Mouse (Mus musculus) stomach, embryonic 15.5 days (tissue): ENCODE results near the gene Atf2. TPM values are rescaled to one million over a fixed set of nuclear protein-coding genes. Genes with fewer than 3 reads are reported as not detected.
A peak's percentile ranks its signal among the peaks of the same experiment; 100 is the strongest.
"Not testable (repeated sequence)": the region's sequence is repeated elsewhere in the genome, so short reads cannot be mapped to it uniquely, and the experiment has no call there.

Source experiments
- ATAC-seq: fragments of 200-750 bp; cut with Nextera tagmentation; 2 replicates; pipeline ENCODE4 v1.8.0; 2017; ENCODE audit warnings: low read depth, moderate number of reproducible peaks, moderate TSS enrichment; ENCODE audit not compliant: insufficient read depth, low FRiP score
- H3K27ac ChIP-seq: fragments of 300-500 bp; sonication (generic); 2 replicates; pipeline ENCODE4 v1.5.1; 2015; ENCODE audit warnings: mild to moderate bottlenecking, inconsistent platforms
- H3K27me3 ChIP-seq: fragments of 300-500 bp; sonication (generic); replicated peaks from 2 replicates; pipeline ENCODE4 v1.6.1; 2015; ENCODE audit warnings: inconsistent platforms
- H3K36me3 ChIP-seq: fragments of 300-500 bp; sonication (generic); 2 replicates; pipeline ENCODE4 v1.6.1; 2015; ENCODE audit warnings: inconsistent platforms
- H3K4me1 ChIP-seq: fragments of 300-500 bp; sonication (generic); 2 replicates; pipeline ENCODE4 v1.6.1; 2015; ENCODE audit warnings: inconsistent platforms
- H3K4me2 ChIP-seq: fragments of 300-500 bp; sonication (generic); 2 replicates; pipeline ENCODE4 v1.6.1; 2015; ENCODE audit warnings: mild to moderate bottlenecking, inconsistent platforms
- H3K4me3 ChIP-seq: fragments of 300-500 bp; sonication (generic); replicated peaks from 2 replicates; pipeline ENCODE4 v1.5.1; 2015; ENCODE audit warnings: inconsistent platforms
- H3K9ac ChIP-seq: fragments of 300-500 bp; sonication (generic); 2 replicates; pipeline ENCODE4 v1.6.1; 2015; ENCODE audit warnings: inconsistent platforms
- H3K9me3 ChIP-seq: fragments of 300-500 bp; sonication (generic); 2 replicates; pipeline ENCODE4 v1.6.1; 2016; ENCODE audit warnings: inconsistent platforms
- WGBS: fragments of 180-500 bp; shearing (Covaris S2); methylation state at CpG from one replicate; pipeline ENCODE4 v1.1.7; 2015; 5-methylcytosine and 5-hydroxymethylcytosine counted together
- polyA plus RNA-seq: library from polyadenylated mRNA; unstranded; fragments of >200 nt; fragmentation: Nextera tagmentation; extraction: Ambion mirVana; gene quantifications from 2 replicates; pipeline ENCODE4 v1.2.1, GENCODE M21; 2015

Gene Atf2
- polyA plus RNA-seq, 1 experiment from 2014 or later: 56.0 TPM

- H3K27ac ChIP-seq: no peak overlapping the region
- no peaks in the 10 kb centered on the region for H3K4me1 ChIP-seq
- H3K9me3 ChIP-seq: no peaks in the 10 kb centered on the region
- H3K27me3 ChIP-seq: no peaks in the 10 kb centered on the region
- no peak overlapping the region for H3K4me2 ChIP-seq
- WGBS: 83% methylated on average over 16 of the region's 16 CpGs
- ATAC-seq: peak; percentile 39; the same call in 1 of the 2 replicates
- H3K36me3 ChIP-seq: 0 out of 2 replicates have a peak, but pooled peaks cover 2% of the 10 kb centered on the region
- H3K9ac ChIP-seq: no peak overlapping the region
- H3K4me3 ChIP-seq: no peak overlapping the region
These were observed 24.5 kb downstream of the Atf2 start for GRCm38 (mm10) chr2:73867764-73868487.

DNA sequence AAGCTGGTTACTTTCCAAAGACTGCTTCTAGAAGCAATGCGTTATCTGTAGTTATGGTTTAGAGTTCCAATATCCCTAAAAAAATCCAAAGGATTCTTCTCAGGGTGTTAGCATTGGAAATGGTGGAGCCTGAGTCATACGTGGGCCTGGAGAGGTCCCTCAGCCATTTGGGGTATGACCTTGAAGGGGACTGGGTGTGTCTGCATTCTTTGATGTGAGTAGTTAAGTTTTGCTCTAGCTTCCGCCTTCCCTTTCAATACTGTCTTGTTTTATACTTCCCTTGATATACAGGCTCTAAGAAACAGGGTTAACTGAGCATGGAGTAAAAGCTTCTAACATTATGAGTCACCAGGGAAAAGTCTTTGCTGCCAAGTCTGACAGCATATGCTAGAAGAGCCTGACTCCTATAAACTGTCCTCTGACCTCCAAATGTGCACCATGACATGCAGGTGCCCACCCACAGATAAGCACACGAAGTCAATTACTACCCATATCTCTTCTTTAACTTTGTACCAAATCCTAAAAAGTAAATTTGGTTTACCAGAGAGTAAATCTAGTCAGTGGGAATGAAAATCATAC lies 32.3 kb downstream of the Atf2 start:
- 73% methylated on average over 4 of the region's 4 CpGs for WGBS
- ATAC-seq: no peak

DNA sequence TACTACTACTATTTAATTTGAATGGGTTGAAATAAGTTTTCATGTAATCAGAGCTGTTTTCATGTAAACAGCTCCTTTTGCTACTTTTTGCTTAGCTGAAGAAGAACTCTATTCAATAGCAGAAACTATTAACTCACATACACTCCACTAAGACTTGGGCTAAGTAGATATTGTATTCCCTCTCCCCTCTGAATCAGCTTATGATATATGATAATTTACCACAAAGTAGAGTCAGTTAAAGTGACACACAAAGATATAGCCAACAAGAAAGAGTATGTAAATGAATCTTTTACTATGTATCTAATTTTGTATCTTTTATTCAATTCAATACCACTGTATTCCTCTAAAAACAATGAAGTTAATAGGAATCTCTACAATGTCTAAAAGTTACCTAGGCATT lies 35.1 kb downstream of the Atf2 start:
- Histone ChIP-seq H3K9ac (no peak overlapping the region), H3K27ac (no peak overlapping the region), H3K4me1 (no peaks in the 10 kb centered on the region), H3K4me3 (no peak overlapping the region), H3K36me3 (no peaks in the 10 kb centered on the region), H3K27me3 (no peaks in the 10 kb centered on the region), H3K9me3 (no peaks in the 10 kb centered on the region), H3K4me2 (no peak overlapping the region)
- no peak for ATAC-seq

More for the DNA sequence above, 32.3 kb downstream of the Atf2 start:
- Histone ChIP-seq H3K36me3 (no peaks in the 10 kb centered on the region), H3K4me1 (no peaks in the 10 kb centered on the region), H3K4me2 (no peak overlapping the region), H3K27ac (no peak overlapping the region), H3K27me3 (no peaks in the 10 kb centered on the region), H3K9ac (no peak overlapping the region), H3K4me3 (no peak overlapping the region), H3K9me3 (no peaks in the 10 kb centered on the region)

GRCm38 (mm10) chr2:73856246-73856645 lies 36.2 kb downstream of the Atf2 start:
- 69% methylated on average over 1 of the region's 1 CpGs for WGBS
- no peaks in the 10 kb centered on the region for H3K36me3 ChIP-seq

GRCm38 (mm10) chr2:73834406-73835015 lies 57.9 kb downstream of the Atf2 start:
- Histone ChIP-seq H3K9me3 (no peaks in the 10 kb centered on the region), H3K4me3 (no peak overlapping the region), H3K4me1 (no peaks in the 10 kb centered on the region), H3K36me3 (peaks cover 5% of the 10 kb centered on the region; the same call in 1 of the 2 replicates), H3K9ac (no peak overlapping the region), H3K27me3 (no peaks in the 10 kb centered on the region), H3K27ac (no peak overlapping the region), H3K4me2 (no peak overlapping the region)
- ATAC-seq: no peak
- WGBS: 67% methylated on average over 2 of the region's 2 CpGs

More at GRCm38 (mm10) chr2:73856246-73856645, 36.2 kb downstream of the Atf2 start:
- Histone ChIP-seq H3K4me3 (no peak overlapping the region), H3K9me3 (no peaks in the 10 kb centered on the region), H3K9ac (no peak overlapping the region), H3K27me3 (no peaks in the 10 kb centered on the region), H3K4me2 (no peak overlapping the region), H3K4me1 (no peaks in the 10 kb centered on the region), H3K27ac (no peak overlapping the region)
- ATAC-seq: no peak

GRCm38 (mm10) chr2:73833284-73833683 lies 59.2 kb downstream of the Atf2 start:
- Histone ChIP-seq H3K27me3 (no peaks in the 10 kb centered on the region), H3K27ac (no peak overlapping the region), H3K9ac (no peak overlapping the region), H3K36me3 (peaks cover 8% of the 10 kb centered on the region), H3K4me3 (no peak overlapping the region), H3K4me1 (no peaks in the 10 kb centered on the region), H3K9me3 (no peaks in the 10 kb centered on the region), H3K4me2 (no peak overlapping the region)
- WGBS: 67% methylated on average over 1 of the region's 1 CpGs
- no peak for ATAC-seq

DNA sequence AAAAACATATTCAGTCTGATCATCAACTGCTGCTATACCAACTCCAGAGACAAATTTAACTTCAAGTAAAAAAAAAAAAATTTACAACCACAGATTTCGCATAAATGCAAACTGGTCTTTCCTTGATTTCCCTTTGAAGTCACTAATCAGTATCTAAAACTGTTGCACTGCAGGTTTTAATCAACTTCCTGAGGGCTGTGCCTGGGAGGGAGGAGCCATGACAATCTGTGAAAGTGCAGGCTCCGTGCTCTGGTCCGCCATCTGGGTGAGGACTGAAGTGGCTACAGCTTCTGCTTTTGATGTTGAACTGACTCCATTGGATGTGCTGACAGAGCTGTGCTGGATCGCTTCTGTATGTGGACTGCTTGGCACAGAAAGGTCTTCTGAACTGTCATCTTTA lies 73.7 kb downstream of the Atf2 start:
- no peaks in the 10 kb centered on the region for H3K9me3 ChIP-seq
- no peaks in the 10 kb centered on the region for H3K4me1 ChIP-seq
- H3K27me3 ChIP-seq: no peaks in the 10 kb centered on the region
- no peak overlapping the region for H3K27ac ChIP-seq
- 77% methylated on average over 4 of the region's 4 CpGs for WGBS
- H3K4me3 ChIP-seq: no peak overlapping the region
- ATAC-seq: no peak
- H3K9ac ChIP-seq: no peak overlapping the region
- no peak overlapping the region for H3K4me2 ChIP-seq
- 0 out of 2 replicates have a peak, but pooled peaks cover 3% of the 10 kb centered on the region for H3K36me3 ChIP-seq

- Histone ChIP-seq H3K4me2 (no peak overlapping the region), H3K36me3 (no peaks in the 10 kb centered on the region), H3K27ac (no peak overlapping the region), H3K4me3 (no peak overlapping the region), H3K27me3 (no peaks in the 10 kb centered on the region), H3K9ac (no peak overlapping the region), H3K4me1 (no peaks in the 10 kb centered on the region), H3K9me3 (no peaks in the 10 kb centered on the region)
- ATAC-seq: no peak
- WGBS: 81% methylated on average over 8 of the region's 8 CpGs
These were observed 84.8 kb downstream of the Atf2 start for GRCm38 (mm10) chr2:73807609-73808008.

- not testable (repeated sequence) for H3K4me2 ChIP-seq, H3K9ac ChIP-seq, H3K4me3 ChIP-seq, H3K36me3 ChIP-seq, ATAC-seq, H3K4me1 ChIP-seq, H3K9me3 ChIP-seq, H3K27ac ChIP-seq, H3K27me3 ChIP-seq
- WGBS: 85% methylated on average over 9 of the region's 9 CpGs
These were observed 92.3 kb downstream of the Atf2 start for GRCm38 (mm10) chr2:73800127-73800526.

- Histone ChIP-seq H3K9ac (no peak overlapping the region), H3K4me3 (no peak overlapping the region), H3K27ac (no peak overlapping the region), H3K9me3 (no peaks in the 10 kb centered on the region), H3K27me3 (no peaks in the 10 kb centered on the region), H3K4me2 (no peak overlapping the region), H3K36me3 (no peaks in the 10 kb centered on the region), H3K4me1 (no peaks in the 10 kb centered on the region)
- WGBS: 55% methylated on average over 5 of the region's 5 CpGs
- no peak for ATAC-seq
These were observed 93.7 kb downstream of the Atf2 start for GRCm38 (mm10) chr2:73798786-73799185.

- no peaks in the 10 kb centered on the region for H3K9me3 ChIP-seq
- H3K4me2 ChIP-seq: no peak overlapping the region
- H3K9ac ChIP-seq: no peak overlapping the region
- 49% methylated on average over 4 of the region's 4 CpGs for WGBS
- no peaks in the 10 kb centered on the region for H3K27me3 ChIP-seq
- no peaks in the 10 kb centered on the region for H3K36me3 ChIP-seq
- no peak for ATAC-seq
- H3K4me3 ChIP-seq: no peak overlapping the region
- no peaks in the 10 kb centered on the region for H3K4me1 ChIP-seq
- no peak overlapping the region for H3K27ac ChIP-seq
These were observed 94.3 kb downstream of the Atf2 start for GRCm38 (mm10) chr2:73798136-73798535.
